8 mouse cellular contexts compared by ENCODE assay signal in genomic region chr3:129831035-129831568, GRCm38 (mm10). TPM values are rescaled to one million over a fixed set of nuclear protein-coding genes. Genes with fewer than 3 reads are reported as not detected.
DNase-seq lines count a peak whose midpoint lies in the region; ATAC-seq and TF ChIP-seq lines count a peak whose summit lies in the region.

TSS of gene Gar1 (minus strand) at chr3:129831396.

- H3K9me3 ChIP-seq in hindbrain, postnatal 0 days (ENCODE audit: low read length) = no peaks in the 10 kb centered on the region

- peak; percentile 98 for DNase-seq in ZHBTc4 (ENCODE audit: low read depth, low spot score)
- peak; percentile 97 for DNase-seq in gastrocnemius, adult 2 months
- peak; percentile 99 for DNase-seq in hindbrain, postnatal 0 days (ENCODE audit: low spot score)
- peak; percentile 96 for DNase-seq in left cerebral cortex, adult 2 months (ENCODE audit: extremely low spot score in 1 of 2, low spot score in 2 of 2)
- DNase-seq in right cerebral cortex, adult 2 months (ENCODE audit: low spot score in 2 of 2) = peak; percentile 97 to 98
- peak; percentile 96 for DNase-seq in urinary bladder, postnatal 14 days (ENCODE audit: low spot score)

- peak within 1 kb of the TSS; percentile 97 for H3K27ac ChIP-seq in gastrocnemius, adult 2 months
- peak within 1 kb of the TSS; percentile 84 for H3K27ac ChIP-seq in hindbrain, postnatal 0 days
- peak within 1 kb of the TSS; percentile 90 for H3K27ac ChIP-seq in left cerebral cortex, adult 2 months

- H3K27me3 ChIP-seq in hindbrain, postnatal 0 days (ENCODE audit: insufficient read depth, low read length) = no peaks in the 10 kb centered on the region

- H3K9ac ChIP-seq in hindbrain, postnatal 0 days (replicated peaks; ENCODE audit: low read length) = peak within 1 kb of the TSS; percentile 83

- under 1% methylated on average over 50 of the region's 60 CpGs for WGBS in hindbrain, postnatal 0 days

- TF ChIP-seq CTCF in gastrocnemius, adult 2 months (IDR thresholded peaks at IDR 0.05) = no peak
- no peak for TF ChIP-seq CTCF in hindbrain, postnatal 0 days (IDR thresholded peaks at IDR 0.05; ENCODE audit: low read depth)
- TF ChIP-seq CTCF in left cerebral cortex, adult 2 months (IDR thresholded peaks at IDR 0.05) = no peak

- ATAC-seq in common myeloid progenitor, adult 5-6 weeks (replicated peaks; ENCODE audit: low read depth, poor library complexity, severe bottlenecking) = peak; percentile 85
- ATAC-seq in hindbrain, postnatal 0 days = peak; percentile 98
- peak; percentile 96 for ATAC-seq in megakaryocyte, adult 5-6 weeks (ENCODE audit: poor library complexity, severe bottlenecking)

- no peaks in the 10 kb centered on the region for H3K36me3 ChIP-seq in hindbrain, postnatal 0 days (ENCODE audit: insufficient read depth, low read length)

- H3K4me2 ChIP-seq in hindbrain, postnatal 0 days (ENCODE audit: low read depth, low read length) = peak within 1 kb of the TSS; percentile 71

- H3K4me1 ChIP-seq in hindbrain, postnatal 0 days (ENCODE audit: insufficient read depth, low read length) = peaks cover 8% of the 10 kb centered on the region

- intact Hi-C loops in gastrocnemius, adult 2 months (cut with DNase I) = loop anchor here (2.0 to 5.0 kb wide), 3 partner anchors 48 to 901 kb away; partner anchors contain the start of genes Pla2g12a, Rpl34 and Sec24b
- intact Hi-C loops in left cerebral cortex, adult 2 months (cut with DNase I) = loop anchor here (1.0 to 2.0 kb wide), 2 partner anchors 47 to 230 kb away; partner anchors contain the start of genes Pla2g12a and Sec24b

- H3K4me3 ChIP-seq in gastrocnemius, adult 2 months = peak within 1 kb of the TSS; percentile 84
- peak within 1 kb of the TSS; percentile 90 for H3K4me3 ChIP-seq in hindbrain, postnatal 0 days (ENCODE audit: low read length)
- peak within 1 kb of the TSS; percentile 98 for H3K4me3 ChIP-seq in left cerebral cortex, adult 2 months

RNA-seq across cellular contexts. Expression of gene Gar1, which starts in this region (rescaled TPM):
- 28.1 and 54.2 TPM in 2 replicates for total RNA-seq in common myeloid progenitor, adult 5-6 weeks (2017)
- 10 to 100 TPM; 17.5 to 19.6 TPM for total RNA-seq in gastrocnemius, adult 2 months (2021)
- 1.7 and 5.1 TPM in 2 replicates for total RNA-seq in hindbrain, postnatal 0 days (2014; rRNA removed)
- polyA plus RNA-seq in hindbrain, postnatal 0 days (2015; fragmentation: Nextera tagmentation; extraction: Ambion mirVana) = 37.0 and 37.3 TPM in 2 replicates
- total RNA-seq in left cerebral cortex, adult 2 months (2021) = 10 to 100 TPM; 49.9 to 55.7 TPM
- total RNA-seq in megakaryocyte, adult 5-6 weeks (2015) = 8.8 and 14.9 TPM in 2 replicates
- total RNA-seq in megakaryocyte, adult 5-6 weeks (2017) = 5.4 and 11.6 TPM in 2 replicates

Comparison
In these comparisons a context has a peak if more than half of its experiments do, and no peak if none do; other contexts are left out.
1. Peak in every context shown above with its lines: DNase-seq, ATAC-seq, H3K4me3 ChIP-seq and H3K27ac ChIP-seq.